Mouse (Mus musculus): Measurements from ENCODE around the gene Esm1. TPM values are rescaled to one million over a fixed set of nuclear protein-coding genes. Genes with fewer than 3 reads are reported as not detected.

Gene Esm1
- total RNA-seq (2021), result under 1 TPM; 0.84 to 0.87 TPM

GRCm38 (mm10) chr13:113209624-113210023 is at the start of gene Esm1:
Esm1 (plus strand) TSS chr13:113209659.
- DNase-seq (ENCODE audit: extremely low spot score in 1 of 2, low spot score in 2 of 2), result no peak
- intact Hi-C loops (cut with DNase I), result no loop called here

GRCm38 (mm10) chr13:113164252-113165005 is 45.0 kb upstream of the Esm1 start:
- intact Hi-C loops (cut with DNase I), result no loop called here

GRCm38 (mm10) chr13:113168018-113168534 is 41.4 kb upstream of the Esm1 start:
- DNase-seq (ENCODE audit: extremely low spot score in 1 of 2, low spot score in 2 of 2), result no peak
- intact Hi-C loops (cut with DNase I), result no loop called here

More at GRCm38 (mm10) chr13:113164252-113165005, 45.0 kb upstream of the Esm1 start:
- DNase-seq (ENCODE audit: extremely low spot score in 1 of 2, low spot score in 2 of 2), result no peak

- intact Hi-C loops (cut with DNase I), result no loop called here
- no peak for DNase-seq (ENCODE audit: extremely low spot score in 1 of 2, low spot score in 2 of 2)
Observed at GRCm38 (mm10) chr13:113170256-113170655, 39.2 kb upstream of the Esm1 start.

GRCm38 (mm10) chr13:113174162-113174561 is 35.3 kb upstream of the Esm1 start:
- no peak for DNase-seq (ENCODE audit: extremely low spot score in 1 of 2, low spot score in 2 of 2)
- intact Hi-C loops (cut with DNase I), result no loop called here

GRCm38 (mm10) chr13:113183310-113183709 is 26.1 kb upstream of the Esm1 start:
- intact Hi-C loops (cut with DNase I), result no loop called here
- no peak for DNase-seq (ENCODE audit: extremely low spot score in 1 of 2, low spot score in 2 of 2)

- intact Hi-C loops (cut with DNase I), result no loop called here
- DNase-seq (ENCODE audit: extremely low spot score in 1 of 2, low spot score in 2 of 2), result no peak
Observed at GRCm38 (mm10) chr13:113183720-113184119, 25.7 kb upstream of the Esm1 start.

GRCm38 (mm10) chr13:113196808-113197674 is 12.4 kb upstream of the Esm1 start:
- DNase-seq (ENCODE audit: extremely low spot score in 1 of 2, low spot score in 2 of 2), result no peak
- intact Hi-C loops (cut with DNase I), result no loop called here

GRCm38 (mm10) chr13:113197872-113198502 is 11.5 kb upstream of the Esm1 start:
- no peak for DNase-seq (ENCODE audit: extremely low spot score in 1 of 2, low spot score in 2 of 2)
- intact Hi-C loops (cut with DNase I), result no loop called here

- DNase-seq (ENCODE audit: extremely low spot score in 1 of 2, low spot score in 2 of 2), result no peak
- intact Hi-C loops (cut with DNase I), result no loop called here
Observed at GRCm38 (mm10) chr13:113199331-113199730, 10.1 kb upstream of the Esm1 start.

GRCm38 (mm10) chr13:113200726-113201125 is 8.7 kb upstream of the Esm1 start:
- intact Hi-C loops (cut with DNase I), result no loop called here
- DNase-seq (ENCODE audit: extremely low spot score in 1 of 2, low spot score in 2 of 2), result no peak

- no peak for DNase-seq (ENCODE audit: extremely low spot score in 1 of 2, low spot score in 2 of 2)
- intact Hi-C loops (cut with DNase I), result no loop called here
Observed at GRCm38 (mm10) chr13:113201631-113202030, 7.8 kb upstream of the Esm1 start.

- no peak for DNase-seq (ENCODE audit: extremely low spot score in 1 of 2, low spot score in 2 of 2)
- intact Hi-C loops (cut with DNase I), result no loop called here
Observed at GRCm38 (mm10) chr13:113202184-113202583, 7.3 kb upstream of the Esm1 start.

GRCm38 (mm10) chr13:113203146-113203545 is 6.3 kb upstream of the Esm1 start:
- DNase-seq (ENCODE audit: extremely low spot score in 1 of 2, low spot score in 2 of 2), result no peak
- intact Hi-C loops (cut with DNase I), result no loop called here

- intact Hi-C loops (cut with DNase I), result no loop called here
- DNase-seq (ENCODE audit: extremely low spot score in 1 of 2, low spot score in 2 of 2), result no peak
Observed at GRCm38 (mm10) chr13:113205346-113205745, 4.1 kb upstream of the Esm1 start.

GRCm38 (mm10) chr13:113211345-113211744 is 1.9 kb downstream of the Esm1 start:
- no peak for DNase-seq (ENCODE audit: extremely low spot score in 1 of 2, low spot score in 2 of 2)
- intact Hi-C loops (cut with DNase I), result no loop called here

GRCm38 (mm10) chr13:113212401-113212800 is 2.9 kb downstream of the Esm1 start:
- no peak for DNase-seq (ENCODE audit: extremely low spot score in 1 of 2, low spot score in 2 of 2)
- intact Hi-C loops (cut with DNase I), result no loop called here

GRCm38 (mm10) chr13:113213865-113214264 is 4.4 kb downstream of the Esm1 start:
- intact Hi-C loops (cut with DNase I), result no loop called here
- no peak for DNase-seq (ENCODE audit: extremely low spot score in 1 of 2, low spot score in 2 of 2)

- intact Hi-C loops (cut with DNase I), result no loop called here
Observed at GRCm38 (mm10) chr13:113221851-113222250, 12.4 kb downstream of the Esm1 start.

More at GRCm38 (mm10) chr13:113221851-113222250, 12.4 kb downstream of the Esm1 start:
- no peak for DNase-seq (ENCODE audit: extremely low spot score in 1 of 2, low spot score in 2 of 2)

Data from left cerebral cortex, postnatal 10 days (tissue).